Mouse (Mus musculus) spleen, postnatal 10 days (tissue): ENCODE data around the gene Znrf3.
A peak's percentile ranks its signal among the peaks of the same experiment; 100 is the strongest.

Experiments used
- DNase-seq, 2 experiments: peaks; one replicate each; pipeline ENCODE4 v3.0.0; 2021 to 2022; ENCODE audit warnings: low spot score in 2 of 2

The Znrf3 gene

DNA sequence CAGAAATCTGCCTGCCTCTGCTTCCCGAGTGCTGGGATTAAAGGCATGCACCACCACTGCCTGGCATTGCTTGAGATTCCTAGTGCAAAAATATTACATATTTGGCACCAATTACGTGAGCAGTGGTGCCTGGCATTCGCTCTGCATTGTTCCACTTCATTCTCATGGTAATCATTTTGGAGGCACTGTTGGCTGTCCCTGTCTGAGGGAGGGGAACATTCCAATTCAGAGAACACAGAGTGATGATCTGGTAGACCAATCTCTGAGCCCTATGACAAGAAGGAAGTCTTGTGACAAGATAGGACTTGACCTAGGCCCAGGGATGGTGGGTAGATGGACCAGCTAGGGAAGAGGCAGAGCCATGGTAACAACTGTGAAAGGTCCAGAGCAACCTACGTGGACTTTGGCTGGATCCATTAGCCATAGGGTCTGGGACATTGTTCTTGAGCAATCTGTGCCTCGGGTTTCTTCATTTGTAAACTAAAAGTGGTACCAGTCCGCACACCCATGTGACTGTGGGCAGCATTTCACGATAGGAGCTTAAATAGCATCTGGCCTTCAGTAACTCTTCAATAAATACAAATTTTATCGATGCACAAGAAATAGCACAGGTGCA is 174.7 kb downstream of the Znrf3 start:
- no peak for DNase-seq

DNA sequence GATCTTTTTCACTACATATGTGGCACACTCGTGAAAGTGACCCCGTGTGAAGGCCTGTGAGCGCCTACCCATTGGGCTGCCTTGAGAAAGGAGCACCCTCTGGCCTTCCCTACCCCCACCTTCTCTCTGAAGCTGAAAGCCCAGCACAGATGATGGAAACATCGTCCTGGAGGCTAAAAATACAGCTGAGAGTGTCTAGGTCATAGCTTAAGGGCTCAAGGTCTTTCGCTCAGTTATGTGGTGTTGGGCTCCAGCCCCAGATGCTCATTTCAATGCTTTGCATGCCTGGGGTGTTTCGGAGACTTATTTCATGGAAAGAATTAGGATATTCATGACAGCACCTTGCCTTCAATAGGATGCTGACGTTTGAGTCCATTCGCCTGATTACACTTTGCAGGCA is 178.9 kb downstream of the Znrf3 start:
- DNase-seq = no peak

DNA sequence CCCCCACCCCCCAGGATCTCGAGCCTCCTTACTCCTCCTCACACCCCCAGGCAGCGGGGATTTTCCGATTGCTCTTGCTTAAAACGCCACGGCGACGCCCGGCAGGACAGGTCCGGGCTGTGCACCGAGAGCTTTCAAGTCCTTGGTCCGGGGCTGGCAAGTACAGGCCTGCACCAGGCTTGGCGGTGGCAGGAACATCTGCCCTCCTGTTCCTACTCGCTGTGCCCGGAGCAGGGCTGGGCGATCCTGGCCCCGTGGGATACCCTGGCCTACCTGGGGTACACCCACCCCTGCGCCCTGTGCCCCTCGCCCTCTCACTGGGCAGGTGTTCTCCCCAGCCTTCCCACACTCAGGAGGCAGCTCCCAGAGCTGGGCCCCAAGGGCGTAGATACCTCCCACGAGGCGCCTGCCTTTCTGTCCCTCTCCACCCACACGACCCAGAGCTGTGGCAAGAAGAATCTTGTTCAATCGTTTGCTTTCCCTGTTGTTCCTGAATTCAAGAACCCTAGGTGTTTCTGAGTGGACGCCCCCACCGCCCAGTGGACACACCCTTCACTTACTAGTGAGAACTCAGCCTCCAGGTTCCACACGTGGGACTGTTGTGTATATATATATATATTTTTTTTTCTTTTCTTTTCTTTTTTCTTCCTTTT is 181.4 kb downstream of the Znrf3 start:
- no peak for DNase-seq

DNA sequence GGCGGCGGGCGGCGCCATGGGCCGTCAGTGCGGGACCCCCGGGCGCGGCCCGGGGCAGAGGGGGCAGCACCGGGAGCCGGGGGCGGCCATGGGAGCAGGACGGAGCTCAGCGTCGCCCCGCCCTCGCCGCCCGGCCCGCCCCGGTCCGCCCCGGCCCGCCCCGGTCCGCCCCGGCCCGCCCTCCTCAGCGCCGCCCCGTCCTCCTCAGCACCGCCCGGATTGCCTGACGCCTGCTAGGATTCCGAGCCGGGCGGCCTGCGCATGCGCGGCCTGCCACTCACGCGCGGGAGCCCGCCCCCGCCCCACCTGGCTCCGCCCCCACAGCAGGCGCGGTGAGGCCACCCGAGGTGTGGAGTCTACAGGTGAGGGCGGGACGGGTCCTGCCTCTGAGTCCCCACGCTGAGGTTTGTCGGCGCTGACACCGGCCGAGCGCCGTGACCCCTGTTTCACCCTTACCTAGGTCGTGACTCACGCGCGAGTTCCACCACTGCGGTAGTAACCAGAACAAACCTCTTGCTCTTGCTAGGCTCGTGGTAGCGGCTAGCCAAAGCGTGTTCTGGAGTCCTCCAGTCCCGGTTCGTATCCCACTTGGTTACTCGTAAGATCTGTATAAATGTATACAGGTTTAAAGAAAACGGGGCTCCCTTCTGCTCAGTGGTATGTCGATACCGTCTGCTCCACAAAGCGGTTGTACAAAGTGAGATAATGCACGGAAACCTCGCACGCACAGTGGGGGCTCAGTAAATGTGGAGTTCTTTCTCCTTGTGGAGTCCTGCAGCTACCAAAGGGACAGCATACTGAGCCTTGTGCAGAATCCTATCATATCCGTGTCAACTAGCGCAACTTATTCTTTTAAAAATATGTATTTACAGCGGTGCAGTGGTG is 182.9 kb downstream of the Znrf3 start, which contains the start of gene Kremen1:
Kremen1 (minus strand) TSS at position 51 of the 885 bp plus-strand sequence.
- DNase-seq = peak; percentile 85 to 95

DNA sequence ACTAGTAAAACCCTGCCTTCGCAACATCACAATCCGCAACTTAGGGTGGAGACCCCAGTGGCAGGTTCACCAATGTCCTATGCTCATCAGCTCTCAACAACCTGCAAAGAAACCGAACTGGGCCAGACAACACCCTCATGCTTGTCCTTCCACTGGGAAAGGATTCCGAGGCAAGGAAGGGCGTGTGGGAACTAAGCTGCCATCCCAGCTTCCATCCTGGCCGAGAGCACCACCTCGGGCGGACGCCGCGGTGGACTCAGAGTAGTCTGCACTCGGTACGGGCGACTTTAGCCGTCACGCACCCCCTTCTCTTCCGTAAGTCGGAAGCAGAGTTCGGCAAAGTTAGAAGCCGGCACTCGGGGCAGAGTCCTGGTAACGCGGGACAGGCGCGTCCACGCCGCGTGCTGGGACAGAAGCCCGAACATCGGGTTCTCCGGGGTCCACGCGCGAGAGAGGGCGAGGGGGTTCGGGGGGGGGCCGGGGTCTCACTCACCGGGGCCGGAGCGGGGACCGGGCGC is 183.6 kb downstream of the Znrf3 start:
- DNase-seq = peak in 1 of 2 experiments; percentile 55

DNA sequence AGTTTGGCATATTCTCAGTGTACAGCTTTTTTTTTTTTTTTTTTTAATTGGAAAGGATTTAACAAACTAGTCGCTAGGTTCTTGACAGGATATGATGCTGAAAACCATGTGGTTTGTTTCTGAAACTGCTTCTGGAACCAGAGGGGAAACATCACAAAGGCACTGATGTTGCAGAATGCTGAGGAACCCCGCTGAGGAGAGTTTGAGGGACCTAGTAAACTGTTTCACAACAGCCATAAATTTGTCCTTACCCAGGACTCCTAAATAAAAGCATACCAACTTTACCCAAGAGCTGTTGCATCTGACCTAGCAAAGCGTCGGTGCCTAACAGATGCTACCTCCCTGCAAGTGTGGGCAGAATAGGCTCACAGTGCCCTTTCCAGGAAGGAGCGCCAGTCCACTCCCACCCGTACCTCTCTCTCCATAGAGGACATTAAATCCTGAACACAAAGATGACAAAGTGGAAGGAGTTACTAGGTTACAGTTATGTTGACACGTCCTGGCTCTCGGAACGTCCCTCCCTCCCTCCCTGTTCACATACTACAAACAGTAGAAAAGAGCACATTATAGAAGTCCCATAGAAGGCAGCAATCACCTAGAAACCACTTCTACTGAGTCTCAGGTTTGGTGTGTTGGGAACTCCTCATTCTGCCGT is 184.6 kb downstream of the Znrf3 start:
- DNase-seq = no peak

DNA sequence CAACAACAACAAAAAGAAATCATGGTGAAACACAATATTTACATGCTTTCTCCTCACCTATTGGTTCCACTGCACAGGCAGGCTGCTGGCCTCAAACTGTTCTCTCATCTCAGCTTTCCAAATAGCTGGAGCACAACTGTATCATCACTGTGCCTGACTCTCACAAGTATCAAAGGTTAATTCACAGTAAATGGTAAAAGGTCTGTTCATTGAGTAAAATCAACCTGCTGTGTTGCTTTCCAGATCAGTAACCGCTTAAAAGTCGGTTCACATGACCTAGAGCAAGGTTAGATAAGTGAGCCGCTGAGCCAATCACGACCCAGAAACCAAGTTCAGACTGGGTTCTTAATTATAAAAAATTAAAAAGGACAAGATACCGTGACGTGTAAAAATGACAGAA is 186.6 kb downstream of the Znrf3 start:
- DNase-seq = no peak

DNA sequence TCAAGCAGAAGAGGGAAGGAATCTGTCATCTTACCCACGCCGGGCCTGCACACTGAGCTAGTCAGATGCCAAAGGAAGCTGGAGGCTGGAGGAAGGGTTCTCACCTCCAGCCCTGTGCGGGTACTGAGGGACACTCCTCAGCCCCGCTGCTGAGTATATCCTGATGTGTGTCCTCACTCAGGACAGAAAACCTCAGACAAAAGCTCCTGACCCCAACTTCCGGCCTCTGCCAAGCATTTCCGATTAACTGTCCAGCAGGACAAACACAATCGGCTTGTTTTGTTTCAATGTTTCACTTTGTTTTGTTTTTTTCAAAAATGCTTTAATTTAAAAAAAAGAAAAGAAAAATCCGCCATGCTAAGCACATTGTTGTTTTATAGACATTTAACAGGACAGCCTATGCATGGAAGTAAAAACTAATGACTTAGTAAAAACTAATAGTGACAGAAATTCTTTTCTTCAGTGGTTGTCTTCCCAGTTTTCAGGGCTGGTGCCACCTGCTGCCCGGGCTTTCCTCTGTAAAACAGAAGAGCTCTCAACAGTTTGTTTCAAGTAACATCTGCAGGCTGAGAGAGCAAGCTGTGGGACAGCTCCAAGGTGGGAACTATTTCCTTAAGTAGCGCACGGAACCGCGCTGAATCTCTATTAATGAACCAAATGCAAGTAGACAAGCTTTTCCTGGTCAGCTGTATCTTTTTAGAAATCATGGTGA is 187.3 kb downstream of the Znrf3 start:
- no peak for DNase-seq

DNA sequence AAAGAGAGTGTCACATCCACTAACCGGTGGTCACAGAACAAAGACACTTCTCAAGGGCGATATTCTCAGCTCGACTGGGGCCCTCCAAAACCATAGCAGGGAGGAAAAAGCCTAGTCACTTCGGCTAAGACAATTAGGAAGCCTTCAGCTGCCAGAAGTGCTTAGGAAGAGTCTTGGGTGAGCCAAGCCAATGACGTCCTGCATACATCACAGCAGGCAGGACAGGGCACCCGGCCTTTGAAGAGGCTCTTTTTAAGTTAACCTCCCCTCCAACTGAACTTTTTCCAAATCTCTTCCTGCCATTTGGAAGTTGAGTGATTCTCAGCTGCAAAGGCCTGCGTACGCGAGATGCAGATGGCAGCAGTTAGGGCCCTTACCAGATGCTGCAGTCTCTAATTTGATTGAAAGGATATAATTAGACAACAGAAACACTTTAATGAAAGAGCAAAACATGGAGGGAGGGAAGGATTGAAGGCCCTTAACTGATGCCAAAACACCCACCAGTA is 189.1 kb downstream of the Znrf3 start:
- no peak for DNase-seq

DNA sequence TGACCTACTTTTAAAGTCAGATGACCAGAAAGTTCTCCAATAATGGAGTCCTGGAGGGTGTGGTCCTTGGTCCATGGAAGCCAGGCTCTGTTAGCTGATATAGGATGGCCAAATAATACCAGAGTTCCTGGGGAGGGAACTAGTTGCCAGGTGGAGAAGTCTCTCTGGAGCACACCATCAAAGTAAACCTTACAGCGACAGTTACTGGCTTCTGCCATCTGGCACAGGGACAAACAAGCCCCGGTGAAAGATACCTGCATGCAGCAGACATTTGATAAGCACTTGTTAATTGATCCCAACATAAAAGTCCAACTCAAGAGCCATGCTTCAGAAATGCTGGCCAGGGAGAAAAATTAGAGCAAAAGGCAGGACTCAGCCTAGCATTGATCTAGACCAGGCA is 190.6 kb downstream of the Znrf3 start:
- no peak for DNase-seq

DNA sequence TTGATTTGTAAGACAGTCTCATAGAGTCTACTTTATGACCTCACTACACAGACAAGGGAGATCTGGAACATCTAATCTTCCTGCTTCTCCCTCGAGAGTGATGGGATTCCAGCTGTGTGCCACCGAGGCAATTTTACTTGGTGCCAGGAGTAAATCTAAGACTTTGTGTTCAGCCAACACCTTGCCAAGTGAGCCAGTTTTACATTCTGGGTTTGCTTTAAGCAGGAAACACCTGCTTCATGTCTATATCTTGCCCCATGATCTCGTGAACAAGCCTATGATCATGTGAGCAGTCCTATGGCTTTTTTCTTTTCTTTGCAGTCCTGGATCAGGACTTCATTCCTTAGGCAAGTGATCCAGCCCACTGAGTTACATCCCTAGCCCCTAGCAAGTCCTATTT is 191.1 kb downstream of the Znrf3 start:
- no peak for DNase-seq

DNA sequence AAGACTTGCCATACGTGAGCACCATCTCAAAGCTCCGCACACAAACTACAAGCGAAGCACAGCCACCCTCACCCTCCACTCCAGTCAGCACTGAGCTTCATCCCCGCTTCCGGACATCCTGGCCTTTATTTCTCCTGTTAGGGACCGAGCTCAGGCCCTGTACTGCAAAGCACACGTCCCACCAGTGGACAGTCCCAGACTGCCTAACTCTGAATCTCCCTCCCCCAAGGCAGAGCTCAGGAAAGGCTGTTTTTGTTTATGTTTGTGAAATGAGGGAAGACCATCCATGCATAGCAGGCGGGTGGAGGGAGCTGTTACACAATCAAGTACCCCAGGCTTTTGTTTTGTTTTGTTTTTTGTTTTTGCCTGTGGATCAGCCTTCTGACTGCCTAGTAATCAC is 191.9 kb downstream of the Znrf3 start:
- DNase-seq = no peak

DNA sequence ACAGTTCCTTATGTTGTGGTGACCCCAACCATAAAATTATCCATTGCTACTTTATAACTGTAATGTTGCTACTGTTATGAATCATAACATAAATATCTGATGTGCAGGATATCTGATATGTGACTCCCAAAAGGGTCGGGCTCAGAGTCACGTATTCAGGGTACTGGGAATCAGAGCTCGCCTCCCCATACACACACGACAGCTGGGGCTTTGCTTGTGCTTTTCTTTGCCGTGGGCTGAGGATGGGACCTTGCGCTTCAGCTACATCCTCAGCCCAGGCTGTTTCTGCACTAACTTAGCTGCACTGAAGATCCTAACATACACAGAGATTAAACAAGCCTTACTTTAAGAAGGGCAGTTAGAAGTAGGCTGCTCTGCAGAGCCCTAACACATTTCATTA is 193.5 kb downstream of the Znrf3 start:
- DNase-seq = no peak

DNA sequence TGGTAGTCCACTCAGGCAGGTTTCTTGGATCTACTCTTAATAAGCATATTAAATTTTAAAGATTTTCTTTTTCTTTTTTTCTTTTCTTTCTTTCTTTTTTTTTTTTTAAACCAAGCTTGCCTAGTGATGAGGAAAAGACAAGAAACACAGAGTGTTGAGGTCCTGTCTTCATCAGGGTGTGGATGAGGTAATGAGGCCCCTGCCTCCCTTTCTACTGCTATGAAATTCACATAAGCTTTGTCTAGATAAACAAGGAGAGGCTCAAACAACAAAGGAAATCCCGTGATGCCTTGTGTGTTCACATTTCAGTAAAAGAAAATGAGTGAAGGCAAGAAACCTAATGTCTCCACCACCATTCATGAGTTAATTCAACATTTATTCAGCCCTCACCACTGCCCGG is 196.4 kb downstream of the Znrf3 start:
- DNase-seq = no peak

DNA sequence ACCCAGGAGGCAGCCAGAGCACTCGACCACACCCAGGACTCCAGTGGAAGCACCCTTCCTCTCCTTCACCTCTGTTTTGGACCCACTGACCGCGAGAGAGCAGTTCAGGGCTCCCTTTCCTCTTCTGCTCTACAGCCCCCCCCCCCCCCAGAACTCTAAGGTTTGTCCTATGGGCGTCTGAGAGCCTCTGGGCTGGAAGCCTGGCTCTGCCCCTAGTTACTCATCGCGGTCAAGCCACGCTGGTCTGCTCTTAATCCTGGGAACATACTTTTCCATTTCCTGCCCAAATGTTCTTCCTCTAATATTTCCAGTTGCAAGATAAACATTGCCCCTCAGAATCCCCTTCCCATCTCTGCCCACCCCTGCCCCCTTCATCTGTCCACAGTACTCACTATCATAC is 199.2 kb downstream of the Znrf3 start:
- DNase-seq = no peak

DNA sequence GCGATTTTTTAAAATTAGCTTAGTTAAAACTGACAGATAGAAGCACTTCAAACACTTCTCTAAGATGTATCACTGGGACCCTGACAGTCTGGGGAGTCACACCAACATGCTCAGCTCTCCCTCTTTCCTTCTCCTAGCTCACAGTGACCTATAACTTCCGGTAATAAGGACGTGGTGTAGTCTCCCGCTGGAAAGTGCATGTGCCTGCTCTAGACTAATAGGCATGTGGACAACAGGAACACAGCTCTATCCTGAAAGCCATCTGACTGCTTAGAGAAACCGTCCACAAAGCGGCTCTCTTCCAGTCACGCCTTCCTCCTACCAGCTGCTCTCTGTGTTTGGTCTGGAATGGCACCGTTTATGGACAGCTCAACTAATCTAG is 199.9 kb downstream of the Znrf3 start:
- DNase-seq = no peak

DNA sequence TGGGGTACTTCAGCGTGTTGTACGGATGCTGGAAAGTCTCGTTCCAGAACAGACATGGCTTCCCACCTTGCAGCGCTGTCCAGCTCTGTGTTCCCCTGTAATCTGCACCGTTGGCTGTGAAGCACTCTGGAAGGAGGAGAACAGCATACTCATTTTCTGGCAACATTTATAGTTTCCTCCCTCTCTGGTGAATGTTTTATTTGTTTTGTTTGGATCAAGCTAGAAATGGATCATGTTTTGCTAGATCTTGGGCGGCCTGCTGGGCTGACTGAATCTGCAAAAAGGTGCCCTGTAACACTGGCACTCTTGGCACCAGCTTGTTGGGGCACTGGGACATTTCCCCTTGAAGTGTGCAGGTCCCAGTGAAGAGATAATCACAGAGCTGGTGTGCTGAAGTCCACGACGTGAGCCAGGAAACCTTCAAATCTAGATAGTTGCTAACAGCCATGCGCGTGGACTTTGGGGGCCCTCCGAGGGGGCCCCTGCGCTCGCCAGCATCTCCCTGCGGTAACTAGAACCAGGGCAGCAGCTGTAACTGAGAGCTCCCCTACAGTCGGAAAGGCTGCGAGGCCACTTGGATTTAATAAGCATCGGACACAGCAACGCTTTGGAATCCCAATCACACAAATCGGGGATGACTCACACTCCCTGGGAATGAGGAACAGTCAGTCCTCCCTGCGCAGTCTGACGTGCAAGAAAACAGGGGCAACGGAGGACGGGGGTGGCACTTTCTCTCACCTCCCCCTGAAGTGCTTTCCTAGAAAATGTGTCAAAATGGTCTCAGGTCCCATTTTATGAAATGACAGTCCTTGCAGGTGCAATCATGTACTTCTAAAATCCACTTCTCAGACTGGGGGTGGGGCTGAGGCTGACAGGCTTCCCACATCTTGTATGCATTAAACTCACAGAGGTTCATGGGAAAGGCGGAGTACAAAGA is 200.6 kb downstream of the Znrf3 start:
- DNase-seq = no peak

DNA sequence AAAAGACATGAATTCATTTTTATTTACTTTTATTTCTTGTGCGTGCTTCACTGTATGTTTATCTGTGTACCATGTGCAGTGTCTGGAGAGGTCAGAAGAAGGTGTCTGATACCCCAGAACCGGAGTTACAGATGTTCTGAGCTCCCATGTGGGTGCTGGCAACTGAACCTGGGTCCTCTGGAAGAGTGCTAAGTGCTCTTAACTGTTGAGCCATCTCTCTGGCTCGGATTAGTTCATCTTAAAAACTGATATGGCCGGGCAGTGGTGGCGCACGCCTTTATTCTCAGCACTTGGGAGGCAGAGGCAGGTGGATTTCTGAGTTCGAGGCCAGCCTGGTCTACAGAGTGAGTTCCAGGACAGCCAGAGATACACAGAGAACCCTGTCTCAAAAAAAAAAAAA is 201.4 kb downstream of the Znrf3 start:
- DNase-seq = no peak

DNA sequence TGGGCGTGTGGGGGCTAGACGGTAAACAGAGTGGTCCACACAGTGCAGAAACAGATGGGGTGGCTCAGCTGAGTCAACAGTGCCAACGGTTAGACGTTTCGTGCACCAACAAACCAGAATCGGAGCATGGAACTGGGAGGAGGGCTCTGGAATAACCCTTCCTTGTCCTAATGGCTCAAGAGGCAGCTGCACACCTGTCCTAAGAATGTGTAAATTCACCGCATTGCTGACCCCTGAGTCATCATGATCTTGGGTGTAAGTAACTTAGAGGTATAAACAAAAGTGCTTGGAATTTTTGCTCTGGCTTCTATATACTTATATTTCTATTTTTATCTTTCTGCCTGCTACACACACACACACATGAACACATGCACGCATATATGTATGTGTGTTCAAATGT is 202.5 kb downstream of the Znrf3 start:
- no peak for DNase-seq
